Mouse (Mus musculus): ENCODE data around the gene Ncam1.

DNA sequence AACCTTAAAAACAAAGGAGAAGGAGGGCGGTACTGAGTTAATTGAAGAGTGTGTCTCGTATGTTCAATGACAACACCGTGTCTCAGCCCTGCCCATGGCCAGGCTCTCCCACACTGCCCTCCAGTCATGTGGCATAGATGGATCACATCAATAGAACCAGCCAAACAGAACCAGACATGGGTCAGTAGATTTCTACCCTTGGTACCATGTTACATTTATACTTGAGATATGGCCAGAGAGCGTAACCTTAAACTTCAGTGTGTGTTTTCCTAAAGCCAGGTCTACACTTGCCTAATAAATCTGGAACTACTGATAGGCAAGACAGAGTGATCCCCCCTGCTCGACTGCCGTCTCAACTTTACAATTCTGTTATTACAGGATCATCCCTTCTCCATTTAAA is 38.2 kb downstream of the Ncam1 start:
- no peak for TF ChIP-seq CTCF (IDR thresholded peaks at IDR 0.05; ENCODE audit: low read depth)
- TF ChIP-seq EP300 (IDR thresholded peaks at IDR 0.05; ENCODE audit: low read depth) = no peak

Measured in liver, postnatal 0 days (tissue).